Mouse (Mus musculus) neutrophil, adult 5-6 weeks (primary cell): ENCODE measurements at regions not wholly inside any gene's neighbourhood (a gene's known extent, or its start where the extent isn't known, plus 50 kb on each side); places are given as distances from the start of the nearest gene placed in this dataset.
A peak's percentile ranks its signal among the peaks of the same experiment; 100 is the strongest.

Experiments used
- ATAC-seq: fragments of 151-379, 151-347 bp; 2 replicates; pipeline ENCODE4 v1.8.0; 2017; ENCODE audit warnings: mild to moderate bottlenecking, moderate TSS enrichment; ENCODE audit not compliant: insufficient number of reproducible peaks, poor library complexity, low FRiP score, severe bottlenecking; ENCODE audit errors: extremely low read depth

GRCm38 (mm10) chr3:76014766-76015165 lies 58.0 kb upstream of the Golim4 start:
- no peak for ATAC-seq

GRCm38 (mm10) chr3:76008564-76009183 lies 51.9 kb upstream of the Golim4 start:
- ATAC-seq = peak; percentile 51; the same call in 1 of the 2 replicates
